Mouse (Mus musculus) G1E (cell line): ENCODE results near the gene Szrd1. TPM values are rescaled to one million over a fixed set of nuclear protein-coding genes. Genes with fewer than 3 reads are reported as not detected.

Source experiments
- ATAC-seq: 2 replicates; pipeline ENCODE4 v1.8.0; 2016; ENCODE audit warnings: mild to moderate bottlenecking; ENCODE audit not compliant: insufficient number of reproducible peaks, poor library complexity, low FRiP score, severe bottlenecking; ENCODE audit errors: extremely low read depth
- DNase-seq: peaks from one replicate; pipeline ENCODE4 v3.0.0; 2012; ENCODE audit warnings: low spot score
- H3K27me3 ChIP-seq: 2 replicates; pipeline ENCODE4 v1.6.1; 2012; ENCODE audit warnings: mild to moderate bottlenecking, low read length, inconsistent platforms; ENCODE audit not compliant: insufficient read depth
- H3K36me3 ChIP-seq: replicated peaks from 2 replicates; pipeline ENCODE3; 2012; ENCODE audit warnings: mild to moderate bottlenecking, inconsistent platforms
- H3K4me1 ChIP-seq: 2 replicates; pipeline ENCODE4 v1.6.1; 2012; ENCODE audit warnings: low read depth, low read length, inconsistent platforms, mixed read lengths; ENCODE audit not compliant: insufficient read depth
- H3K4me3 ChIP-seq: 2 replicates; pipeline ENCODE4 v1.5.1; 2012; ENCODE audit warnings: low read depth, mild to moderate bottlenecking, inconsistent platforms, low read length, moderate library complexity, mixed read lengths
- H3K9me3 ChIP-seq: replicated peaks from 2 replicates; pipeline ENCODE4 v1.6.1; 2012; ENCODE audit warnings: inconsistent platforms
- CTCF ChIP-seq: IDR thresholded peaks from 2 replicates; pipeline ENCODE4 v1.5.1; 2012; ENCODE audit warnings: low read depth, low read length, inconsistent platforms, mixed read lengths
- GATA1 ChIP-seq: IDR thresholded peaks from 2 replicates; pipeline ENCODE4 v1.6.1; 2012; ENCODE audit warnings: borderline replicate concordance, low read length, inconsistent platforms, mixed read lengths
- GATA2 ChIP-seq: IDR thresholded peaks from 2 replicates; pipeline ENCODE4 v1.6.1; 2012; ENCODE audit warnings: low read depth, low read length, inconsistent platforms, borderline replicate concordance
- POLR2AphosphoS5 ChIP-seq: IDR thresholded peaks from 2 replicates; pipeline ENCODE4 v1.6.1; 2012; ENCODE audit warnings: low read depth, low read length, inconsistent platforms; ENCODE audit not compliant: insufficient replicate concordance
- TAL1 ChIP-seq: conservative IDR thresholded peaks from 2 replicates; pipeline ENCODE4 v1.6.1; 2012; ENCODE audit warnings: low read depth, low read length, inconsistent platforms, mixed read lengths
- polyA plus RNA-seq: library from polyadenylated mRNA; stranded (reverse); fragments of >175 nt; gene quantifications from 2 replicates; pipeline ENCODE4 v1.2.3, GENCODE M21; 2012
- total RNA-seq, 2 experiments: library from RNA; stranded (forward) in 1 of 2; stranded (reverse) in 1 of 2; fragments of 200-1000 nt in 1 of 2; fragments of >200 nt in 1 of 2; fragmentation: Nextera tagmentation in 1 of 2; gene quantifications; 2 replicates each; pipeline ENCODE4 v1.2.3; 2014 to 2017

Szrd1 gene
- total and polyA plus RNA-seq, 3 experiments: 37.2 to 150 (median 64.5) TPM

GRCm38 (mm10) chr4:141108196-141108732, 31.3 kb downstream of the Szrd1 start:
- H3K9me3 ChIP-seq: peaks cover 7% of the 10 kb centered on the region
- DNase-seq: no peak
- H3K27me3 ChIP-seq: peaks cover 27% of the 10 kb centered on the region
- ATAC-seq: no peak
- TF ChIP-seq GATA1: no peak
- no peak overlapping the region for H3K4me3 ChIP-seq
- H3K36me3 ChIP-seq: peaks cover 32% of the 10 kb centered on the region
- H3K4me1 ChIP-seq: peaks cover 1% of the 10 kb centered on the region; the same call in 1 of the 2 replicates

GRCm38 (mm10) chr4:141106526-141107183, 32.9 kb downstream of the Szrd1 start:
- Histone ChIP-seq H3K4me3 (no peak overlapping the region), H3K27me3 (peaks cover 35% of the 10 kb centered on the region), H3K36me3 (peaks cover 16% of the 10 kb centered on the region), H3K9me3 (peaks cover 9% of the 10 kb centered on the region), H3K4me1 (no peaks in the 10 kb centered on the region)
- ATAC-seq (no peak), DNase-seq (no peak)
- TF ChIP-seq GATA2: no peak
- TF ChIP-seq GATA1: no peak
- TF ChIP-seq TAL1: no peak

- DNase-seq: no peak
- peaks cover 30% of the 10 kb centered on the region for H3K27me3 ChIP-seq
Observed at GRCm38 (mm10) chr4:141101855-141102254, 37.7 kb downstream of the Szrd1 start.

GRCm38 (mm10) chr4:141101291-141101690, 38.3 kb downstream of the Szrd1 start:
- DNase-seq: no peak
- TF ChIP-seq GATA1 (no peak), POLR2AphosphoS5 (no peak), CTCF (no peak), TAL1 (no peak), GATA2 (no peak)

More at GRCm38 (mm10) chr4:141101855-141102254, 37.7 kb downstream of the Szrd1 start:
- no peak for TF ChIP-seq POLR2AphosphoS5
- peak; percentile 69; the same call in 1 of the 2 replicates for TF ChIP-seq CTCF
- no peak for TF ChIP-seq GATA2
- no peak for ATAC-seq
- 0 out of 2 replicates have a peak, but pooled peaks cover 1% of the 10 kb centered on the region for H3K9me3 ChIP-seq
- H3K4me1 ChIP-seq: peaks cover 7% of the 10 kb centered on the region; the same call in 1 of the 2 replicates
- no peak overlapping the region for H3K4me3 ChIP-seq
- no peaks in the 10 kb centered on the region for H3K36me3 ChIP-seq

GRCm38 (mm10) chr4:141099956-141100355, 39.6 kb downstream of the Szrd1 start:
- Histone ChIP-seq H3K4me1 (peaks cover 7% of the 10 kb centered on the region; the same call in 1 of the 2 replicates), H3K9me3 (0 out of 2 replicates have a peak, but pooled peaks cover 1% of the 10 kb centered on the region), H3K4me3 (no peak overlapping the region), H3K27me3 (peaks cover 31% of the 10 kb centered on the region), H3K36me3 (no peaks in the 10 kb centered on the region)
- TF ChIP-seq TAL1 (no peak), CTCF (no peak), POLR2AphosphoS5 (no peak), GATA2 (no peak)
- DNase-seq (no peak), ATAC-seq (no peak)

More at GRCm38 (mm10) chr4:141101291-141101690, 38.3 kb downstream of the Szrd1 start:
- Histone ChIP-seq H3K4me3 (no peak overlapping the region), H3K4me1 (peaks cover 7% of the 10 kb centered on the region; the same call in 1 of the 2 replicates), H3K36me3 (no peaks in the 10 kb centered on the region), H3K9me3 (0 out of 2 replicates have a peak, but pooled peaks cover 1% of the 10 kb centered on the region), H3K27me3 (peaks cover 30% of the 10 kb centered on the region)
- no peak for ATAC-seq

GRCm38 (mm10) chr4:141098935-141099334, 40.6 kb downstream of the Szrd1 start:
- no peak overlapping the region for H3K4me3 ChIP-seq

More at GRCm38 (mm10) chr4:141098935-141099334, 40.6 kb downstream of the Szrd1 start:
- Histone ChIP-seq H3K27me3 (peaks cover 29% of the 10 kb centered on the region), H3K9me3 (0 out of 2 replicates have a peak, but pooled peaks cover 1% of the 10 kb centered on the region), H3K36me3 (no peaks in the 10 kb centered on the region), H3K4me1 (peaks cover 7% of the 10 kb centered on the region; the same call in 1 of the 2 replicates)
- ATAC-seq (no peak), DNase-seq (no peak)
- no peak for TF ChIP-seq TAL1
- TF ChIP-seq GATA2: no peak
- TF ChIP-seq POLR2AphosphoS5: no peak
- TF ChIP-seq CTCF: no peak
- no peak for TF ChIP-seq GATA1
